Mouse (Mus musculus) gastrocnemius, postnatal 36 days (tissue): ENCODE data around the gene Zc3h7b. TPM values are rescaled to one million over a fixed set of nuclear protein-coding genes. Genes with fewer than 3 reads are reported as not detected.
"Not testable (repeated sequence)": the region's sequence is repeated elsewhere in the genome, so short reads cannot be mapped to it uniquely, and the experiment has no call there.

ENCODE experiments used
- DNase-seq, 2 experiments: peaks; one replicate each; pipeline ENCODE4 v3.0.0; 2022
- intact Hi-C: fragments of 180-260 bp; cut with DNase I; formaldehyde crosslinking; loops from one replicate; pipeline ENCODE4 v1.15.1; 2025
- total RNA-seq, 2 experiments: library from RNA; stranded (reverse); gene quantifications; 2 replicates each; pipeline ENCODE4 v1.2.3; 2021

The Zc3h7b gene
- total RNA-seq, 2 experiments from 2014 or later = 27.3 to 28.3 TPM

GRCm38 (mm10) chr15:81729792-81730635 lies 14.8 kb upstream of the Zc3h7b start:
- intact Hi-C loops = no loop called here
- DNase-seq = peak; percentile 95 to 96

DNA sequence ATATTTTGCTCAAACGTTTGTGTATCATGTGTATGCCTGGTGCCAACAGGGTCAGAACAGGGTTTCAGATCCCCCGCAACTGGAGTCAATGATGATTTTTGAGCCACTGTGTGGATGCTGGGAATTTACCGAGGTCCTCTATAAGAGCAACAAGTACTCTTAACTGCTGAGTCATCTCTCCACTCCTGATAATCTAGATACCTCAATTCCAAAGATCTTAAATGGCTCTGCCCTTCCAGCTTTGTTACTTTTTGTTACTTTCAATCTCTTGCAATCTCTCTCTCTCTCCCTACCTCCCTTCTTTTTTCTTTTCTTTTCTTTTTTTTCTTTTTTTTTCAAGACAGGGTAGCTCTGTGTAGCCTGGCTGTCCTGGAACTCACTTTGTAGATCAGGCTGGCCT lies 9.8 kb upstream of the Zc3h7b start:
- no peak for DNase-seq
- intact Hi-C loops = loop anchor here (5.0 kb wide), 1 partner anchor 182 kb away; no protein-coding TSS in a partner anchor

DNA sequence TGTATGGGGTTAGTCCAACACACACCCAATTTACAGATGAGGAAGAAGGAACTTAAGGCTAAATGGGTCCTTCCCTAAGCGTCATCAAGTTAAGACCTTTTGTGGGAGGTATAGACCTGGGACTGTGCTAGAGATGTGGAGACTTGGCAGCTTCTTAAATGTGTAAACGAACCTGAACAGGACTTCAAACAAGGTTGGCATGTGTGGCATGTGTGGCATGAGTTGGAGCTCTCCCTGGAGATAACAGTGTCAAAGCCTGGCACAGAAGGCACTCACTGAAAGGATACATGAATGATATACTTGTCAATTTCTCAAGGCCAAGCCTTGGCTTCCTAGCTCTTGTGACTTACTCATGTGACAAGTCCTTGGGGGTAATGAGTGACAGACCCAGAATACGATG lies 5.6 kb upstream of the Zc3h7b start:
- intact Hi-C loops = loop anchor here (5.0 kb wide), 1 partner anchor 178 kb away; no protein-coding TSS in a partner anchor
- no peak for DNase-seq

DNA sequence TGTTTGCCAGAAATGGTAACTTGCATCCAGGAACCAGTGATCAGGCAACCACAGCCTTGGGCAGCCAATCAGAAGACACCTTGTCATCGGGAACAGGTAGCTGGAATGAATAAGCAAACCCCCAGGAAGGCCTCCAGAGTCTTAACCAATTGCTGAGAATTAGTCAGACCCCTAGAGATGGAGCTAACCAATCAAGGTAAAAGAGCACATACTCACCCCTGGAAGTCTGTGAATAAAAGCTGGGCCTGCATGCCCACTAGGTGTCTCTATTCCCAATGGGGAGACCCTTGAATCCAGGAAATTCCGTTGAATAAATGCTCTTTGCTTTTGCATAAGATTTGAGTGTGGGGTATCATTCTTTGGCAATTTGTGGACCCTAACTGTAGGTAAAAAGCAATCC lies 4.9 kb upstream of the Zc3h7b start:
- intact Hi-C loops = loop anchor here (5.0 kb wide), 1 partner anchor 177 kb away; no protein-coding TSS in a partner anchor
- DNase-seq = no peak

DNA sequence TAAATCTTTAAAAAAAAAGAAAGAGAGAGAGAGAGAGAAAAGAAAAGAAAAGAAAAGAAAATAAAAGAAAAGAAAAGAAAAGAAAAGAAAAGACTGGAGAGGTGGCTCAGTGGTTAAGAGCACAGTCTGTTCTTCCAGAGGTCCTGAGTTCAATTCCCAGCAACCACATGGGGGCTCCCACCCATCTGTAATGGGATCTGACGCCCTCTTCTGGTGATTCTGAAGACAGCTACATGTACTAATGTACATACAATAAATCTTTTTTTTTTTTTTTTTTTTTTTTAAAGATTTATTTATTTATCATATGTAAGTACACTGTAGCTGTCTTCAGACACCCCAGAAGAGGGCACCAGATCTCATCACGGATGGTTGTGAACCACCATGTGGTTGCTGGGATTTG lies 2.5 kb upstream of the Zc3h7b start:
- DNase-seq, intact Hi-C loops: not testable (repeated sequence)

DNA sequence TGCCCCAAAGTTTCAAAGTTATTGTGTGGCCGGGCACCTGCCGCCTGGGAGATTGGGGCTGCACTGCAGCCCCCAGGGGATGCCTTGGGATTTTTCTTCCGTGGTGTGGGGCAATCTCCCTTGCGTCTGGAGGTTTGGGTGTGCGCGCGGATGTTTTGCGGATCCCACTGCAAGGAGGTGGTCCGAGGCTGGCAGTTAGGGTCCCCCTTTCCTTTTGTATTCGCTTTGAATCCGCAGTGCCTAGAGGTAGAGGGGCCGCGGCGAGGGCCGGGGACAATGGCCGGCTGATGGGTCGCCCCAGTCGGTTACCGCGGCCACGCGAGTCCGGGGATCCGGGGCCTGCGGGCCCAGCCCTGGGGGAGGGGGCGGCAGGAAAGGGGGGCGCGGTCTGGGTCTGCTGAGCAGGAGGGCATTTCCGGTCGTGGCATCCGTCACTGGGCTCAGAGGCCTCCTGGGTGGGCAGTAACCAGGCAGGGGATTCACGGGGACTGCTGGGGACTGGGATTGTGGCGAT lies 801 bp downstream of the Zc3h7b start:
- intact Hi-C loops = loop anchor here (5.0 kb wide), 1 partner anchor 47 kb away; no protein-coding TSS in a partner anchor
- peak in 1 of 2 experiments; percentile 36 for DNase-seq

- DNase-seq = no peak
- intact Hi-C loops = loop anchor here (5.0 kb wide), 1 partner anchor 43 kb away; no protein-coding TSS in a partner anchor
Measured at GRCm38 (mm10) chr15:81749742-81750141, 4.9 kb downstream of the Zc3h7b start.

DNA sequence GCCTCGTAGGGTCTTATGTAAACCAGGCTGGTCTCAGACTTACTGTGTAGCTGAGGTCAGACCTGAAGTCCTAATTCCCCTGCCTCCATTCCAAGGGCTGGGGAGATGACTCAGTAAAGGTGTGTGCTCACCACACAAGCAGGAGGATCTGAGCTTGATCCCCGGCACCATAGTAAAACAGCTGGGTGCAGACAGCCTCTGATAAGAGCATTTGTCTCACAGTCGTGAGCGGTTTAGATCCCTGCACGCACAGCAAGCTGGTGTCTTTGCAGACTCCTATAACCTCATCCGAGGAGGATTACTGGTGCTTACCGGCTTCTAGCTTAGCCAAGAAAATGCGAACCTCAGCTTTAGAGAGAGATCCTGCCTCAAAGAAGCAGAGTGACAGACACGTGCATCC lies 8.8 kb downstream of the Zc3h7b start:
- DNase-seq = no peak

GRCm38 (mm10) chr15:81758701-81759100 lies 13.8 kb downstream of the Zc3h7b start:
- intact Hi-C loops = no loop called here
- DNase-seq = no peak

More for the DNA sequence above, 8.8 kb downstream of the Zc3h7b start:
- intact Hi-C loops = no loop called here

GRCm38 (mm10) chr15:81759542-81759941 lies 14.7 kb downstream of the Zc3h7b start:
- intact Hi-C loops = no loop called here
- no peak for DNase-seq

- intact Hi-C loops = no loop called here
Measured at GRCm38 (mm10) chr15:81760361-81761079, 15.7 kb downstream of the Zc3h7b start.

GRCm38 (mm10) chr15:81761381-81761780 lies 16.5 kb downstream of the Zc3h7b start:
- DNase-seq = no peak
- intact Hi-C loops = no loop called here

More at GRCm38 (mm10) chr15:81760361-81761079, 15.7 kb downstream of the Zc3h7b start:
- no peak for DNase-seq

DNA sequence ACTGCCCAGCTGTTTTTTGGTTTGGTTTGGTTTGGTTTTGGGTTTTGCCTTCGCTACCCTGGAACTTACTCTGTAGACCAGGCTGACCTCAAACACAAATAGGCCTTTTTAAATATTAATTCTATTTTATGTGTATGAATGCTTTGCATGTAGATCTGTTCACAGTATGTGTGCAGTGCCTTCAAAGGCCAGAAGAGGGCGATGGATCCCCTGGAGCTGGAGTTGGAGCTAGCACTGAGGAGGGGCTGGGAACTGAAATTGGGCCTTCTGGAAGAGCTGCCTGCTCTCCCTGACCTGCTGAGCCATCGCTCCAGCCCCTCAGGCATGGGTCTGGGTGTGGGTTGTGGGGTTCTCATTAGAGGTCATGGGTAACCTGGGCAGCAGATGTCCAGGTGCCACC lies 17.1 kb downstream of the Zc3h7b start:
- DNase-seq = no peak
- intact Hi-C loops = no loop called here

DNA sequence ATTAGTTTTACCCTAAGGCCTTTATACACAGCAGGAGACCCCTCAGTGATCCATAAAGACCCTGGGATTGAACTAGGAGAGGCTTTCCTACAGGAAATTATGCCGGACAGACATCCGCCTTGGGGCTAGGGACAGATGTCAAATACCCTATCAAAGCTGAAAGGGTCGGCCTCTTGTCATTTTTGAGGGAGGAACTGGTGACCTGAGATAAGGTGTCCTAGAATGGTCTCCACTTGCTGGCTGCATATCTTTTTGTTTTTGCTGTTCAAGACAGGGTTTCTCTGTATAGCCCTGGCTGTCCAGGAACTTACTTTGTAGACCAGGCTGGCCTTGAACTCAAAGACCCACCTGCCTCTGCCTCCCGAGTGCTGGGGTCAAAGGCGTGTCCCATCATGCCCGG lies 19.7 kb downstream of the Zc3h7b start:
- intact Hi-C loops = no loop called here
- DNase-seq = no peak

GRCm38 (mm10) chr15:81765651-81766050 lies 20.8 kb downstream of the Zc3h7b start:
- no peak for DNase-seq
- intact Hi-C loops = no loop called here

- intact Hi-C loops = no loop called here
- no peak for DNase-seq
Measured at GRCm38 (mm10) chr15:81766439-81766838, 21.6 kb downstream of the Zc3h7b start.

DNA sequence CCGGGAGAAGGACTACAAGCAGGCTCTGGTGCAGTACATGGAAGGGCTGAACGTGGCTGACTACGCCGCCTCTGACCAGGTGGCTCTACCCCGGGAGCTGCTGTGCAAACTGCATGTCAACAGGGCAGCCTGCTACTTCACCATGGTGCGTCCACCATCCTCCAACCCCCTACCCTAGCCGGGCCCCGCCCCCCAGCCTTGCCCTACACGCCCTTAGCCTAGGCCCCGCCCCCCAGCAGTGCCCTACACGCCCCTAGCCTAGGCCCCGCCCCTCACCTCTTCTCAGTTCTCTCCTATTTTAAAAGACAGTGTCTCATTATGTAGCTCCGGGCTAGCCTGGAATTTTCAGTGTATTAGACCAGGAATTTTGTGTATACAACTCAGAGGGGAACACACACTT lies 24.2 kb downstream of the Zc3h7b start:
- intact Hi-C loops = no loop called here
- DNase-seq = no peak

- no peak for DNase-seq
- intact Hi-C loops = no loop called here
Measured at GRCm38 (mm10) chr15:81772431-81773120, 27.7 kb downstream of the Zc3h7b start.

DNA sequence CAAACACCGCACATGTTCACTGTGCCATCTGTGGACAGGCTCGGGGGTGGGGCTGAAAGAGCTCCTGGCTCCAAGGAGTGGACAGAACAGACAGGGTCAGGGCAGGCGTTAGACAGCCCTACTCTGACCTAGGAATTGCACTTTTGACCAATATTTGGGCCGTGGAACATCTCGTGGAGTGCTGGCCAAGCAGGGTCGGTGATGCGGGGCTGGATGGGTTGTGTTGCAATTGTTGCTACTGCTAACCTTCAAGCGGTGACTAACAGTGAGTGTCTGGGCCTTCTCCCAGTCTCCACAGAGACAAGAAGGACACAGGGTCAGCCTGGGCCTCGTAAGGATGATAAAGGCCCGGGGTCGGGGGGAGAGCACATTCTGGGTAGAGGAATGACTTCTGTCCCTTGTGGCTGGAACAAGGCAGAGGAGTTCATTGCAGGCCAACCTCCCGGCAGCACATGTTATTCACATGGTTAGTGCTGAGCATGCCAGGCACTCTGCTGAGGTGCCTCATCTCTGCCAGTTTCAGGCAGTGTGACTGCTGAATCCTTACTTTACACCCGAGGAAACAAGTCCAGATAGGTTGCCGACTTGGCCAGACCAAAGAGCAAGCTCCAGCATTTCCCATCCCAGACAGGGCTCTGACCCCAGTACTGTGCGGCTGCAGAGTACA lies 29.8 kb downstream of the Zc3h7b start:
- no peak for DNase-seq
- intact Hi-C loops = no loop called here
